Mouse (Mus musculus) heart, adult 8-10 months (tissue): ENCODE data around the gene Olfr1392. TPM values are rescaled to one million over a fixed set of nuclear protein-coding genes. Genes with fewer than 3 reads are reported as not detected.

Source experiments
- DNase-seq: peaks from one replicate; pipeline ENCODE4 v3.0.0; 2022; ENCODE audit warnings: low spot score
- total RNA-seq, 4 experiments: library from RNA; stranded (reverse); gene quantifications; 2 replicates each; pipeline ENCODE4 v1.2.4; 2022

Gene Olfr1392
- total RNA-seq, 4 experiments from 2014 or later: not detected

DNA sequence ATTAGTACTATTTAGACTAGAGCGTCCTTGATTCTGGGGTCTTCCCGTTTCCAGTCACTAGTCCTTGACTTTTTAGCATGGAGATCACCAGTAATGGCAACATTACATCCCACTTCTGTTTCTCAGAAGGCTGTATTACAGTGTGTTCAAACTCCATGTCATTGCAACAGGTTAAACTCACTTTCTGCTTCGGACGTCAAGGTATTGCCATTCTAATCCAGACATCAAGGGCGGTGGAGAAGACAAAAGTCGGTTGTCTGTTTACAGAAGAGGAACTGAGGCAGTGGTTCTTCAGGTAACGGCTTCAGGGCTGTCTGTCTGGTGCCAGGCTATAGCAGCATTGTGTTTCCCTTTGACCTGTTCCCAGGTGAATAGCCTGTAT is 33.7 kb upstream of the Olfr1392 start:
- DNase-seq: no peak

DNA sequence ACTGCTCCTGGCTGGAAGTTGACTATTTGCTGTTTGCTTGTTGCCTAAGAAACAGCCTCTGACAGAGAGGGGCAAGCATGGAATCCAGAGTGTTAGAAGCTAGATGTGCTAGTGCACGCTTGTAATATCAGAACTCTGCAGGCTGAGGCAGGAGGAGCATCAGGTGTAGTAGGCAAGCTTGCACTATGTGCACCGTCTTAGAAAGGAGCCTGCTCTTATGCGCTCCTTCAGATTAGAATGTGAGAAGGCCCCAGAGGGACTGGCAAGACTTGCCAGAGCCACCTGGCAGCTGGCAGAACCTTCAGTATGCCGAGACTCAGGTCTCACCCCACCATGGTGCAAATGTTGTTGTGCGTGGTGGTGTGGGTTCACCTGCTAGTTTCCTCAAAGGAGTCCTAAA is 33.0 kb upstream of the Olfr1392 start:
- no peak for DNase-seq

DNA sequence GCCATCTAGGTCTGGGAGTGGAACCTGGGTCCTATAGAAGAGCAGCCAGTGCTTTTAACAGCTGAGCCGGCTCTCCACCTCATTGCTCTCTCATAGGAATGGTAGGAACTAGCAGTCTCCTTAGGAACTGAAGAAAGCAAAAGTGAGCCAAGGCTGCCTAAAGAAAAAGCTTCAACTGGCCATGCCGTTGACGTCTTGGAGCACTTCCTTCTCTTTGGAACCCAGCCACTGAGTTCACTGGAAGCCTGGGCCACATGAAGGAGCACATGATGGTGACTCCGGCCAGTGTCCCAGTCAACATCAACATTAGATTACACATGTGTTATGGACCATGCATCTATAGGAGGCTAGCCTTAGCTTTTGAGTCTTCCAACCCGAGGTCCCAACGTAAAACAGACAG is 32.0 kb upstream of the Olfr1392 start:
- DNase-seq: no peak

DNA sequence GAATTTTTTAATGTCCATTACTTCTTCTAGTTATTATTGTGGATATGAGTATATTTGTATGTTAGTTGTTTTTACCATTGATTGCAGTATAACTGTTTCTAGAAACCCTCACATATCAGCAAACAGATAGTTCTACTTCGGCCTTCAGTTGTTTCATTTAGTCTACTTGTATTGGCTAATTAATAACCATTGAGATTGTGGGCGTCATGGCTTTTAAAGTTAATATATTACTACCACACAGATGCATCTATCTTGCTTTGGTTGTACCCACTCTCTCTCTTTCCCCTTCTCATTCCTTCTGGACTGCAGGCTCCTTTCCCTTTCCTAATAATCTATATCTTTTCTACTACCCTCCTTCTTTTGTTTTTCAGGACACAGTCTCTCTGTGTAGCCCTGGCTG is 25.8 kb upstream of the Olfr1392 start:
- no peak for DNase-seq

DNA sequence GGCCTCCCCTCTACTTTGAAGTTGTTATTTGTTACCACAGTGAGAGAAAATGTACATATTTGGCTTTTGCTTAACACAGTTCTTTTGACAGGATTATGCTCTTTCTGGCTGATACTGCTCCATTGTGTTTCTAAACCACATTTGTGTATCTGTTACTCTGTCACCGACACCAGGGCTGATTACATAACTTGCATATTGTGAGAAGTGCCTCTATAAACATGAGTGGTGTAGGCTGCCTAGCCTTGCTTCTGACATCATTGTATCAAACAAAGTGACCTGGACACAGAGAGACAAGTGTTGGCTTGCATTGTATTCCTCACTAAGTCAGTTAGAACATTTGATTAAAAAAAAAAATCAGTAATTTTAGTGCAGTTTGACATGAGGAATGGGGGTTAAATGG is 25.3 kb upstream of the Olfr1392 start:
- DNase-seq: no peak

DNA sequence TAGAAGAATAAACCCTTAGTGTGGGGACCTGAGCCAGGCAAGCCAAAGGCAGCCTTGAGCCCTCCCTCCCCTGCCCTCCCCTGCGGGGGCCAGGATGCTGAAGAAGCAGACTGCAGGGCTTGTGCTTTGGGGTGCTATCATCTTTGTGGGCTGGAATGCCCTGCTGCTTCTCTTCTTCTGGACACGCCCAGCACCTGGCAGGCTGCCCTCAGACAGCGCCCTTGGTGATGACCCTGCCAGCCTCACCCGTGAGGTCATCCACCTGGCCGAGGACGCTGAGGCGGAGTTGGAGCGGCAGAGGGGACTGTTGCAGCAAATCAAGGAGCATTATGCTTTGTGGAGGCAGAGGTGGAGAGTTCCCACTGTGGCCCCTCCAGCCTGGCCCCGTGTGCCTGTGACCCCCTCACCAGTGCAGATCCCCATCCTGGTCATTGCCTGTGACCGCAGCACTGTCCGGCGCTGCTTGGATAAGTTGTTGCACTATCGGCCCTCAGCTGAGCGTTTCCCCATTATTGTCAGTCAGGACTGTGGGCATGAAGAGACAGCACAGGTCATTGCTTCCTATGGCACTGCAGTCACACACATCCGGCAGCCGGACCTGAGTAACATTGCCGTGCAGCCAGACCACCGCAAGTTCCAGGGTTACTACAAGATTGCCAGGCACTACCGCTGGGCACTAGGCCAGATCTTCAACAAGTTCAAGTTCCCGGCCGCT is 24.3 kb upstream of the Olfr1392 start:
- DNase-seq: no peak

DNA sequence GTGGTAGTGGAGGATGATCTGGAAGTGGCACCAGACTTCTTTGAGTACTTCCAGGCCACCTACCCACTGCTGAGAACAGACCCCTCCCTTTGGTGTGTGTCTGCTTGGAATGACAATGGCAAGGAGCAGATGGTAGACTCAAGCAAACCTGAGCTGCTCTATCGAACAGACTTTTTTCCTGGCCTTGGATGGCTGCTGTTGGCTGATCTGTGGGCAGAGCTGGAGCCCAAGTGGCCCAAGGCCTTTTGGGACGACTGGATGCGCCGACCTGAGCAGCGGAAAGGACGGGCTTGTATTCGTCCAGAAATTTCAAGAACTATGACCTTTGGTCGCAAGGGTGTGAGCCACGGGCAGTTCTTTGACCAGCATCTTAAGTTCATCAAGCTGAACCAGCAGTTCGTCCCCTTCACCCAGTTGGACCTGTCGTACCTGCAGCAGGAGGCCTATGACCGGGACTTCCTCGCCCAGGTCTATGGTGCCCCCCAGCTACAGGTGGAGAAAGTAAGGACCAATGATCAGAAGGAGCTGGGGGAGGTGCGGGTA is 23.7 kb upstream of the Olfr1392 start:
- DNase-seq: no peak

DNA sequence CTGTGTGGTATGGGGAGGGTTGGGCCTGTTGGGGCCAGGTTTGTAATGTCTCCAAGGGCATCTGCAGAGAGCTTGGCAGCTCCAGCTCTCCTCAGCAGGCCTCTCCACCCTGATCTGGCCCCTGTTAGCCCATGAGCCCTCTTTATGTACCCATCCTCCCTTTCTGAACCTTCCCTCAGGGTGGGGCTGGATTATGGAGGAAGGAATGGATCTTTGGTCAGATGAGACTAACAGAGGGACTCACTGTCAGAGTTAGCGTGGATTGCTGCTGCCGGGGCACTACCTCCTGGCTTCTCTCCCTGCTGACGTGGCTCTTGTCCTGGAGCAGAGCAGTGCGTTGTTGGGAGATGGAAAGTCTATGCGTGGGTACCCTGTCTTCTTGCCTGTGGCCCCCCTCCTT is 22.8 kb upstream of the Olfr1392 start:
- no peak for DNase-seq

DNA sequence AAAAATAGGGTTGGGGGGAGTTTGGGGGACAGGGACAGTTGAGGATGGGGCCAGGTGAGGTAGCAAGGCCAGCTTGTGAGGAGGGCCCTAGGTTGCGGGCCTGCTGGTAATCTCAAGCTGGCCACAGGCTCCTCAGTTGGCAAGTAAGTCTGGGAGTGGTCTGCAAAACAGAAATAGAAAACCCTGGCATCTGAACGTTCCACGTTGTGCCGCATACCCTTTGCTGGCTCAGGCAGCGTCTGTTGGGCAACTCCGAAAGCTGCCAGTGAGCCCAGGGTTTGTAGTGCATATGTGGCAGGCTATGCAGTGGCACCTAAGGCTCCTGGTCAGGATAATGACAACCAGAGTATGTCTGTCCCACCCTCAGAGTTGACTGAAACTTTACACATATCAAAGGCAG is 21.9 kb upstream of the Olfr1392 start:
- no peak for DNase-seq

DNA sequence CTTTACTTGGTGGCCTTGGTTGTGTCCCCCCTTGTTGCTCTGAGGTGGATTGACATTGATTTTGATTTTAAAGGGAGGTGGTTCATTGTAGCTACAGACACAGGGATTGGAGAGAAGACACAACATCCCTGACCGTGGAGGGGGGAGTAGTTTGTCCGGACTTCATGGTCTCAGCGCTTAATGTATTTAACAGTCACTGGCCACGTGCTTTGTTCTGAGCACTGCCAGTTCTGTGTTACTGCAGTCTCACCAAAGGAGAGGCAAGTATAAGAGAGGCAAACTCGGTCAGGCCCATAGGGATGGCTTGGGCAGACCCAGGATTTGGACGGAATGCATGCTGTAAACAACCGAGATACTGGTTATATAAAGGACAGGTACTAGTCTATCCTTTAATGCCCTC is 21.0 kb upstream of the Olfr1392 start:
- DNase-seq: no peak

DNA sequence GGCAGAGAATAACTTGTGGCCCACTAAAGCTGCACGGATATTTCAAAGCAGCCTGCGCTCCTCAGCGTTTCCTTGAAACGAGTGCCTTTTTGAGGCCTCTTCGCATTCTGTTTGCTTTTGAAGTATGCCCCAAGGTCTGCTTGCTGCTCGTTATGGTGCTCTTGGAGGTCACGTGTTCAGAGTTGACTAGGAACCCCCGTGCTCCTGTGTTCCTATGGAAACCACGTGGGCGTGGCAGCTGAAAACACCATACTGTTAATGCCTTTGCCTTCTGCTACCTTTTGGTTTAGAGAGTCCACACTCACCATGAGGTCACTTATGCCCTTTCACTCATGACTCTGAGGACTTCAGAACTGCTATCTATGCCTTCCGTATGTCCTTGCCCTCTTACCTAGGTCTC is 20.5 kb upstream of the Olfr1392 start:
- DNase-seq: no peak

DNA sequence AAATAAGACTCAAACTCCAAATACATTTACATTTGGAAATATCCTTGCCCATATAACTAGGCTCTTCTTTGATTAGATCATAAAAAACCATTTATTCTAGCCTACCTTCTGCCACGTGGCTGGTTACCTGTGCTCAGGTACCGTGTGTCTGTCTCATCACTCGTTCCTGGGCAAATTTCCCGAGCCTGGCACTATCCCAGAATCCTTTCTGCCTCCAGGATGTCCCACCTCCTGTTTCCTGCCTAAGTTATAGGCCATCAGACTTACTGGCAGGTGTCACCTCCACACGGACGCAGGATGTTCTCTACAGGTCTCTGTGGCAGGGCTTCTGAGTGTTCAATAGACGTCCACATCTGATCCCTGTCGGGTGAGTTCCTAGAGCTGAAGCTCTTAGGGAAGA is 20.0 kb upstream of the Olfr1392 start:
- no peak for DNase-seq

DNA sequence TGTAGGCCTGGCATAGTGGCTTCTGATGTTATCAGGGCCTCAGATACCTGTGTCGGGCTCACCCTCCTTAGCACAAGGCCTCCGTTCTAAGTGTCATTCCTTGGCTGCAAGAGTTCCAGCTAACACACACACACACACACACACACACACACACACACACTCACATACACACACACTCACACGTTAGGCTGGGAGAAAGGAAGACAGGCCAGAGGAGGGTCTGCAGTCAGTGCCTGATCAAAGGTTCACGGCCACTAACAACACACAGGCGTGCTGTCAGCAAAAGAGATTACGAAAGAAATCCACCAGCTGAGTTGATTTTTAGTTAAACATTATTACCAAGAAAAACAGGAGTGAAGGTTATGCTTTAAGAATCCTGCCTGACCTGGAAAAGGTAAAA is 18.4 kb upstream of the Olfr1392 start:
- DNase-seq: no peak

DNA sequence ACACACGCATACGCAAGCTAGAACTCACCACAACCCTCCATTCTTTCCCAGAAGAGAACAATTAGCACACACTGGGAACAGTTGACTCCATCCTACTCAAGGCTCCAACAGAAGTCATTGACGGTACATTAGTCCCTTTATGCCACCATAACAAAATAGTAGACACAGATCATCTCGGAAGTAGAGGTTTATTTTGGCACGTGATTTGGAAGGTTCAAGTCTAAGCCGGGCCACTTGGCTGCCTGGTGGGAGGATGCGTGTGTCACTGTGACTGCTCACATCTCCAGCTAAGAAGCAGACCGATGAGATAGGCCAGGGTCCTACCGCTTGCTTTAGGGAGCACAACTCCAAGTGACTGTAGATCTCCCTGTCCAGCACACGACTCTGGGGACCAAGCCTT is 17.8 kb upstream of the Olfr1392 start:
- no peak for DNase-seq

DNA sequence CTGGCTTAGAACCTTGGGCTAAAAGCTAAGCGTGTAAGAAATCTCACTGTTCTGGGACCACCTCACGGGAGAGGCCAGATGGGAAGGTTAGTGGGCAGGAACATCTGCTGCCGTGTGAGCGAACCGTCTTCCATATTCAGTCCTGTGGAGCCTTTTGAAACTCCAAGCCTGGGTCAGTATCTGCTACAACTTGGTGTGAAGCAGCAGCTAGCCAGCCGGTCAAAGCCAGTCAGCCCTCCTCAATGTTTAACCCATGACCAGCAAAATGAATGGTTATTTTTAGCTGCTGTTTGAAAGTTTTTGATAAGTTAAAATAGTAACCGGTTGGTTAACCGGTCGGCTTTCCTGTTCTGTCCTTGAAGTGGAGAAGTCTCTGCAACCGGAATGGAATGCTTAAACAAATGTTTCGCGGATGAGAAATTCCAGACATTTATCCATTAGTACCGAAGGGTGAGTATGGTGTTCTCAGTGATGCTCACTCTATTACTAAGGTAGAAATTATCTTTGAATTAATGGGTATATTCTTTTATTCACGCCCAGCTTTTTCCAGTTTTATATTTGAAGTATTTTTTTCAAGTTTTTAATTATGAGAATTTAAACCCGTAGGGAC is 17.0 kb upstream of the Olfr1392 start:
- DNase-seq: no peak

DNA sequence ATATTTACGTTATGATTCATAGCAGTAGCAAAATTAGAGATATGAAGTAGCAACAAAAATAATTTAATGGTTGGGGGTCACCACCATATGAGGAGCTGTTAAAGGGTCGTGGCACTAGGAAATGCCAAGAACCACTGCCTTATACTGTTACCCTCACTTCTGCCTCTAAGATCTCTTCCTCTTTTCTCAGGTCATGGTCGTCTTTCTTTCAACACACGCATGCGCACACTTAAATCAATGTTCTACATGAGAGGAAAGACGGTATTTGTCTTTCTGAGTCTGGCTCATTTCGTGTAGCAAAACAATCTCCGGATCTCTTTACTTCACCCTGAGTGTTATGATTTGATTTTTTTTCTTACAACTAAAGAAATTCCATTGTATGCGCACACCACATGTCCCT is 15.3 kb upstream of the Olfr1392 start:
- DNase-seq: no peak

DNA sequence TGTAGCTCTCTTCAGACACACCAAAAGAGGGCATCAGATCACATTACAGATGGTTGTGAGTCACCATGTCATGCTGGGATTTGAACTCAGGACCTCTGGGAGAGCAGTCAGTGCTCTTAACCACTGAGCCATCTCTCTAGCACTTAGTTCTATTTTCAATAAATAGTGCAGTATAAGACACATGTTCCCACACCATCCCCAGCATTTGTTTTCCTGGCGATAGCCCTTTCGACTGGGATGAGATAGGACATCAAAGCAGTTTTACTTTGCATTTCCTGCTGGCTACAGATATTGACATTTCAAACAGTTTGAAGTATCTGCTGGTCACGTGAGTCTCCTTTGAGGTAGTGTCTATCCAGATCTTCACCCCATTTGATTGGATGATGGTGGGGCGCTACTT is 14.7 kb upstream of the Olfr1392 start:
- no peak for DNase-seq

DNA sequence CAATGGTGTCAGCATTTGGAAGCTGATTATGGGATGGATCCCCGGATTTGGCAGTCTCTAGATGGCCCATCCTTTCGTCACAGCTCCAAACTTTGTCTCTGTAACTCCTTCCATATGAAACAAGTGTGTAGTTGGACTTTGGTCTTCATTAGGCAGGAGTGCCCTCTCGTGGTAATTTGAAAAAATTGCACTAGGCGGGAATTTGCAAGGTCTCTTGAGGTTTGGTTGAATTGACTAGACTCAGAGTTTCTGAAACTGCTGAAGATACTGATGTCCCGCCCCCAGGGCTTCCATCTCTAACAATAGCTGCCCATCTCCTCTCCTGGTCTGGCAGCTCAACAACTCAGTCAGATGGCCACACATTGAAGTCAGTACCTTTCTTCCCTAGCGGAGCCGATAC is 13.7 kb upstream of the Olfr1392 start:
- peak; percentile 66 for DNase-seq

DNA sequence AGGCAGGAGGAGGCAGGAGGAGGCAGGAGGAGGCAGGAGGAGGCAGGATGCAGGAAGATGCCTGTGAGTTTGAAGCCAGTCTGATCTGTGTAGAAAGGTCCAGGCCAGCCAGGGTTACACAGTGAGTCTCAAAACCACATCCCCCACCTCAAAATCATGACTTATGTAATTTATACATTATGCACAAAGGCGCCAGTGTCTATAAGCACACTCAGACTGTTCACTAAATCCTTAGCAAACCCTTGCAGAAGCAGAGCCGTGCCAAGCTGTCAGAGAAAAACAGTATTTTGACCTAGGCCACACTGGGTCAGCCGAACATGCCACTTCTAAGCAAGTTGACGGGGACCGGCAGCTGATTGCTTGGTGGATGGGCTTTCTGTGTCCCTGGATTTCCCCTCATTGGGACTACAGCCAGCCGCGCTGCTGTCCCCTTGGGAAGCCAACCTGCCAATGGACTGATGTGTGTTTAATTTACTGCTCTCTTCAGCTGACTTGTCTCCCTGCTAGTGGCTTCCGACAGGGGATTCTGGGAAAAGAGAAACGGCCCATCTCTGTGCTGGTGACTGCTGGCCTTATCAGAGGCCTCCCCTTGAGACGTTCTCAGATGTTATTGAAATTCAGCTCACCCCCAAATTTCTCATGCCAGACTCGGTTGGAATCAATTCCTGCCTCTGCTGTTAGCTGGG is 11.1 kb upstream of the Olfr1392 start:
- no peak for DNase-seq

DNA sequence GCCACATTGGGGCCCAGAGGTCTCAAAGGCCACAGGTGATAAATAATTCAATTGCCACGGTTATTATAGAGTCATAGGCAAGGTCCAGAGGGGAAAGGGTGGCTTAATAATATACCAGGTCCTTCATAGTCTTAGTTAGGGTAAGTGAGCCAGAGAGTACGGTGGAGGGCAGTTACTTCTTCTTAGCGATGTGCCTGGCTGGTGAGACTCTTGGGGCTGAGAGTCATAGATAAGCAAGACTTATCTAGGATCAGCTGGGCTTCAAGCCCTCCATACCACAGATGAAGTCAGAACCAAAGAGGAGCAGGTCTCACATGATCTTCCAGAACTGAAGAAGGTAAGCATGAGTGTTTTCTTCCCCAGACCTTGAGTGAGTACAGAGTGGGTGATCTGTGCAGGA is 6.9 kb upstream of the Olfr1392 start, which contains the start of gene Olfr1393:
TSS of gene Olfr1393 (plus strand) at position 83 of the 400 bp plus-strand sequence.
- no peak for DNase-seq

DNA sequence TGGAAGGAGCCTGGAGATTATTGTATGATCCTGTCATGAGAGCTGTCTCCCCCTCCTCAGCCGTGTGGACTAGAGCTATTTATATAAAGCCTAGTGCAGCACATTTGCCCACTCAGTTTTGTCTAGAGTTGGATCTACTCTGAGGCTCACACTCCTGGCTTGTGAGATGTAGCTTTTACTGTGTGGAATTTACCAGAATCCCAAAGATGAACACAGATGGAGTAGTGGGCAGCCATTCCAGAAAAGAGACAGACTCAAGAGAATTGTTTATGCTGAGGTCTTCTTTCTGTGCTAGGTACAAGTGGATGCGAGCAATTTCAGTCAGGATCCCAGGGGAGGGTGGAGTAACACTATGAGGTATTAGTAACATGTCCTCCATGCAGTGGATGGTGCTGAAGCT is 2.2 kb downstream of the Olfr1392 start:
- no peak for DNase-seq

DNA sequence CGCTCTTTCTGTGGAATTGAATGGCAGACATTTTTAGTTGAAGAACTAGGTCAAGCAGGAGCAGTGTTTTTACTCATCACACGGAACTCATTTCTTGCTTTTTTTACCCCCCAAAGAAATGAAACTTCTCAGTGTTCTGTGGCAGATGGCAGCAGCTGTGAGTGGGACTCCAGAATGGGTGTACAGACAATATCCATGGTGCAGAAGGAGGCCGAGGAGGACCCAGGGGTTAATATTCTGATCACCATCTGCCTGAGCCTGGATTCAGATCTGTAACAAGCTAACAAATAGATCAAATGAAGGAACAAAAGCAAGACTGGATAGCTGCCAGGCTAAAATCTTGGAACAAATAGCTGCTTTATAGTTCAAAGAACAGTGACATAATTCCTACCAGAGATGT is 7.7 kb downstream of the Olfr1392 start:
- DNase-seq: no peak

DNA sequence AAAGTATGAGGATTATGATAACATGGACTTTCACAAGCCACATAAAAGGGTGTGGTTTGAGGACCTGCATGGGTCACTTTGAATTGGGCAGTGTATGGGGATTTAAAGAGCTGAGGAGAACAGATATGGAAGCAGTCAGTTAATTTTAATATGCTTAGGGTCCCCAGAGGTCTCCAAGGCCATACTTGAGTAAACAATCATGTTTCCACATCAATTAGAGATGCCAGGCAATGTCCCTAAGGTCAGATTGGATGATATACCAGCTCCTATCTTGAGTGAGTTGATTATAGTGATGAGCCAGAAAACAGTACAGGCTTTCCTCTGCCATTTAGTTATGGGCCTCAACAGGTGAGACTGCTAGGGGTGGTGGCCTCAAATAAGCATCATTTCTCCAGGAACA is 19.4 kb downstream of the Olfr1392 start, which contains the start of gene Olfr10:
TSS of gene Olfr10 (plus strand) at position 301 of the 400 bp plus-strand sequence.
- no peak for DNase-seq
